Mouse (Mus musculus): ENCODE results near the gene Col6a5.

The Col6a5 gene

DNA sequence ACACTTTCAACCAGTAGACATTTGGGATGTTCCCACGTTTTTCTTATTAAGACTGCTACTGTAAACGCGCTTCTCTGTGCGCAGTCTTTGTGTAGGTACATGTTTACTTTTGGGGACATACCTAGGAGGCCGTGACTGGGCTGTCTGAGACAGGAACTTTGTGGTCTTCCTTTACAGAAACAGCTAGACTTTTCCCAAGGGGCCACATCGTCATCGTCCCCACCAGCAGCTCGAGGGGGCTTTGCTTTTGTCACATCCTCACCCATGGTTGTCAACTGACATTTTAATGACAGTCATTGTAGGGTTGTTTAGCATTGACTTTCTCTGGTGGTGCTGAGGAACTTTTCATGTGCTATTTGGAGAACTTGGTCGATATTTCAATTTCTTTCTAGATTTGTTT lies 129.2 kb downstream of the Col6a5 start:
- ATAC-seq (ENCODE audit: insufficient number of reproducible peaks, low FRiP score, low TSS enrichment): no peak

DNA sequence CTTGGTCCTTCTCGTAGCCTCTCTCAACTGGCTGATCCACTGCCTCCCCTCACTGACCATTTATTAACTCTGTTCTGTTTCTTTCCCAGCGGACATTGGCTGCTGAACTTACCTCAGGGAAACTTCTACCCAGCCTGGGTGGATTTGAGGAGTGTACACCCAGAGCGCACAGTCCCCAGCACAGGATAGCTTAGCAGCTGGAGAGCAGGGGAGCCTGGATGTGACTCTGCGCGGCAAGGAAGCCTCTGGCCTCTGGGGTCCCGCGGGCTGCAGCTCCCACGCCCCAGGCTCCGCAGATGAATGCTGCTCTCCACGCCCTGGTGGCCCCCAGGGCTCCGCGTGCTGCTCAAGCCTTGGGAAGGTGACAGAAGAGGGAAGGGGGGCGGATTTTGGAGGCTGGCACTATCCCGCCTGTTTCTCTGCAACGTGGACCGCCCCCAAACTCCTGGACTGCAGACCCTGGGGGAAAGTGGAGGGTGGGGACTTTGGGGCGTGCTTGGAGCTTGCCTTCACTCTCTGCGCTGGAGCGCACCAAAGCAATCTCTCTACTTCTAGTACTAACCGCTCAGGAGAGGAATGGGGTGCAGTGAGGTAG lies 132.6 kb downstream of the Col6a5 start, which contains the start of gene Col6a6:
Gene Col6a6 (minus strand): TSS at position 370 of the 595 bp plus-strand sequence.
- ATAC-seq (ENCODE audit: insufficient number of reproducible peaks, low FRiP score, low TSS enrichment): no peak

DNA sequence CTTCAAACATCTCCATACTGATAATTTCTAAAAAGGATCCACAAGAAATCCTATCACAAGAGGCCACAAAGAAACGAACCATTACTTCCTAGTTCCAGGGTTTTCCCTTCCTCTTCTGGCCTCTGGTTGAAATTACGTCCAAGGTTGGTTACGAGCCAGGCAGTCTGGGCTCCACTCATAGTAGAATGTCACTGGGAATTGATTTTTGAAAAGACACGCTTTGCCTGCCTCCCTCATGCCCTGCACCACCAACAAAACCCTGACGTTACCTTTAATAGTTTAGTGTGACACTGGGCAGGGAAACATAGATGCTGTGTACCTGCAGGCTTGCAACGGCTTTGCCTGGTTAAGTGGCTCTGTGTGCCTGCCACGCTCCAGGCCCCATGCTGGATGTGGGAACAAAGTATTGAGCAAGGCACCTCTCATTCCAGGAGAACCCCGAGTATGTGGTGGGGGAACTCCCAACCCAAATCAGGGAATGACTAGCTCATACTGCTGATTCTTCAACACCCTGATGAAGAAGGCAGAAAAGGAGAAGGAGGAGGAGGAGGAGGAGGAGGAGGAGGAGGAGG lies 133.3 kb downstream of the Col6a5 start:
- no peak for ATAC-seq (ENCODE audit: insufficient number of reproducible peaks, low FRiP score, low TSS enrichment)

DNA sequence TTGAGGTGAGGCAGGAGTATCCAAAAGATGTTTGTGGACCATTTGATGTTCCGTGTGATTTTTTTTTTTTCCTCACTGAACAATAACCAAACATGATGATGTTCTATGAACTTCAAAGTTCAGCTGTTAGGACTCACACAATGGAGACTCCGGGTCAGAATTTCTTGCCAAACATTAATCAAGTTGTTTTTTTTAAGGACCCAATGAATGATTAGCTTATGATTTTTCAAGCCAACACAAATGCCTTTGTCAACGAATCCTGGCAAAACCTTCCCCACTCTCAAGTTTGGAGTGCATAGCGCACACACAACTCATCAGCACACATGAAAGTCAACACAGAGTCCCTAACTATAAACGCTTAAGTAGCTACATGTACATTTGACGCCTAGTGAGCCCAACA lies 139.7 kb downstream of the Col6a5 start:
- no peak for ATAC-seq (ENCODE audit: insufficient number of reproducible peaks, low FRiP score, low TSS enrichment)

DNA sequence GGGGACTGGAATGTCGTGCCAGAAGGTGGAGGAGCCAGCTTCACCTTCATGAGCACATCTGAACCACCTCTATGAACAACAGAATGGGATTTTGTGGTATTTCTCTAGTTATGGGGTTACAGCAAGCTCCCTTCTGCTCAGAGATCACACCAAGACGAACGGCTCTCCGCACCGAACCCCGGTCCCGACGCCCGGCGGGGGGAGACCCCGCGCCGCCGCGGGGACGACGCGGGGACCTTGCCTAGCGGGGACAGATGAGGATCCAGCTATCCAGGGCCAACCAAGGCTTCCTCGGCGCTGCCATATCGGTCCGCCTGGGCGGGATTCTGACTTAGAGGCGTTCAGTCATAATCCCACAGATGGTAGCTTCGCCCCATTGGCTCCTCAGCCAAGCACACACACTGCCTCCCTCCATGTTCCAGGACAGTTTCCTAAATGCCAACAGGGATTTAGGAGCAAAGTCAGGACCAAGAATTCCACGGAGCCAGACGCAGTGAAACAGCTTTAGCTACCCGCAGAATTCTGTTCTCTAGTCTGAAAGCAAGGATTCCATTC lies 141.2 kb downstream of the Col6a5 start:
- ATAC-seq (ENCODE audit: insufficient number of reproducible peaks, low FRiP score, low TSS enrichment): no peak; the same call in 1 of the 2 replicates

DNA sequence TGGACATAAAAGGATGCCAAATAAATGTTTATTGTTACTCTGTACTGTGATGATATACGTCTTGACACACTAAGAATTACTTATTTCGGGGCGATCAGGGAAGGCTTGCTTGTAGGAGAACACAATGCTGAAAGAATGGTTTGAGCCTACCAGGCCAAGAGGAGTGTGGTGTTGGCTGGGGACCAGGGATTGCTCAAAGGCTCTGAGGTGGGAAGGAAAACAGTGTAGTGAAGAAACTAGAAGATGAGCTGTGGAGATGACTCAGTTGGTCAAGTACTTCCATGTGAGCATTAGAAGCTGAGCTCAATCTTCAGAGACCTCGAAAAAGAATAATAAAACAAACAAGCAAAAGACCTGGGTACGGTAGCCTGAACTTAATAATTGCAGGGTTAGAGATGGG lies 146.0 kb downstream of the Col6a5 start:
- ATAC-seq (ENCODE audit: insufficient number of reproducible peaks, low FRiP score, low TSS enrichment): no peak

DNA sequence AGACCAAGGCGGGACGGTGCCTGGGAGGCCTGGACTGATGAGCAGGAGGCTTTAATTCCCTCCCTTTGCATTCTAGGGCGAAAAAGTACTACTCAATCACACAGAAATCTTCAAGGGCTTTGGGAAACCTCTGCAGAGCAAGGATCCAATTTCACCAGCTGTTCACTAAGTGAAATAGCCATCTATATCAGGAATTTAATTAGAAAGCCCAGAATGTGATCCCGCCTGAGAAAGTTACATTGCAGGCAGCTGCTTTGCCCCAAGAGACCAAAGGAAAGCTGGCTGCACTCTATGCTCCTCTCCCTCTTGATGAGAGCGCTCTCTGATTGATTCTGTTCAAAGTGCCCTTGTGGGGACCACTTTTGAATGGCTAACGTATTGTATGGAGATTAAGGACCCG lies 149.0 kb downstream of the Col6a5 start:
- no peak for ATAC-seq (ENCODE audit: insufficient number of reproducible peaks, low FRiP score, low TSS enrichment)

DNA sequence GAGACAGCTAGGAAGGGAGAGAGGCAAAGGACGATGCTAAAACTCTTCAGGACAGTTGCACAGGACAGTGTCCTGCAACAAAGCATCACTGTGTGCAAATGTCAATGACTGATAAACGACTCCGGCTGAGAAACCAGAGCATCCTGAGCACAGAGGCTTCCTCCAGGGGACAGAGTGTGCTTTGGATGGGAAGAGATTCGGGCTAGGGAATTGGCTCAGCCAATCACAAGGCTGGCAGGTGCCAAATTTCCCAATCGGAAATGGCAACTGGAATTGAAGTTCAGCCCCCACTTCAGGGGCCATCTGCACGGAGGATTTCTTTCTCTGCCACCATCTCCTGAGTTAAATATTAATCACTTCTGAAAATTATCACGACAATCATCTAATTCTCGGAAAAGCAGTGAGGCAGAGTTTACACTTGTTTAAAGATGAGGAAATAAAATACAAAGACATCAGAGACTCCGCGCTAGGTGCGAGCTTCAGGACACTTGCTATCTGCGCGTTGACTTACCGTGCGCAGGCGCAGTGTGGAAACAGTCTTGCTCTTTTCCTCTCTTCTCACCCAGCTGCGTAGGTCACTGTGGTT lies 151.4 kb downstream of the Col6a5 start:
- no peak for ATAC-seq (ENCODE audit: insufficient number of reproducible peaks, low FRiP score, low TSS enrichment)
